Mouse (Mus musculus): Measurements from ENCODE around the gene Cuedc1. TPM values are rescaled to one million over a fixed set of nuclear protein-coding genes. Genes with fewer than 3 reads are reported as not detected.
A peak's percentile ranks its signal among the peaks of the same experiment; 100 is the strongest.
"Not testable (repeated sequence)": the region's sequence is repeated elsewhere in the genome, so short reads cannot be mapped to it uniquely, and the experiment has no call there.

Gene Cuedc1
- polyA plus RNA-seq, 1 experiment: 15.5 TPM

DNA sequence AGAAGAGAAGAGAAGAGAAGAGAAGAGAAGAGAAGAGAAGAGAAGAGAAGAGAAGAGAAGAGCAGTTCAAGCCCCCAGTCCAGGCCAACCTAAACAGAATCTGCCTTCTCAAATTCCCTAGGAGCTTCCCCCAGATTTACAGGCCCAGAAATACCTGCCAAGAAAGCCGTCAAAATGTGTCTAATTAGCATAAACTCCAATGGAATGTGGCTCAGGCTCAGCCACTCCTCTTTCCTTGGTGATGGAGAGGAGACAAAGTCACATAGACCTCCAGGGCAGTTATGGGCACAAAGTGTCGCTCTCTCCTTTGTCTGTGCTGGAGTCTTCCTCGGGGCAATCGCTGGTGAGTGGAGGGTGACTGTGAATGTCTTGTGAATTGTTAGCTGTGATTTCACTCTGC is 100.4 kb downstream of the Cuedc1 start:
- H3K27me3 ChIP-seq (ENCODE audit: control insufficient read depth, insufficient read depth, low read length): no peaks in the 10 kb centered on the region; the same call in 1 of the 2 replicates
- no peak overlapping the region for H3K27ac ChIP-seq (ENCODE audit: control insufficient read depth, insufficient read depth, low read length)
- no peak overlapping the region for H3K4me3 ChIP-seq (ENCODE audit: control insufficient read depth, insufficient read depth, low read length)
- no peak for TF ChIP-seq CTCF (IDR thresholded peaks at IDR 0.05; ENCODE audit: borderline replicate concordance, control insufficient read depth, extremely low read depth, insufficient read depth, low read length, poor library complexity)
- no peak for TF ChIP-seq POLR2A (IDR thresholded peaks at IDR 0.05; ENCODE audit: control insufficient read depth, extremely low read depth, insufficient read depth, low read length, poor library complexity)
- no peaks in the 10 kb centered on the region for H3K36me3 ChIP-seq (ENCODE audit: control insufficient read depth, insufficient read depth, low read length)
- 74% methylated on average over 4 of the region's 4 CpGs for WGBS
- DNase-seq: no peak
- H3K4me1 ChIP-seq (replicated peaks; ENCODE audit: control insufficient read depth, insufficient read depth, low read length): peaks cover 14% of the 10 kb centered on the region

DNA sequence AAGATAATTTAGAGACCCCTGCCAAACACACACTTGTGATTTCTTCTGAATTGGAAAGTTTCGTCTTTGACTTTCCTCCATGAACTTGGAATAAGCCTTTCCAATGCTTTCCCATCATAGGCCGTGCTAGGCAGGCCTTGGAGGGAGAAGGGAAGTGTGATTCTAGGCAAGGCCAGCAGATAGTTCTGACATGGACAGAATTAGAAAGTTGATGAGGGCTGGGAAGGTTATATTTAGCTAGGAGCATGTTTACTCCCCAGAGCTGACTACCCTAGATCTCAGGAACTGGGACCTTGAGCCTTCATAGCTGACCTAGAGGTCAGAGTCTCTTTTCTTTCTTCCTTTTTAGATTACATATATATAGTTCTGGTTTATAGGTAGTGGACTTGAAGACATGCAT is 103.3 kb downstream of the Cuedc1 start:
- WGBS: 92% methylated on average over 2 of the region's 2 CpGs
- no peaks in the 10 kb centered on the region for H3K36me3 ChIP-seq (ENCODE audit: control insufficient read depth, insufficient read depth, low read length)
- no peak for DNase-seq
- H3K27ac ChIP-seq (ENCODE audit: control insufficient read depth, insufficient read depth, low read length): no peak overlapping the region
- TF ChIP-seq CTCF (IDR thresholded peaks at IDR 0.05; ENCODE audit: borderline replicate concordance, control insufficient read depth, extremely low read depth, insufficient read depth, low read length, poor library complexity) (no peak), POLR2A (IDR thresholded peaks at IDR 0.05; ENCODE audit: control insufficient read depth, extremely low read depth, insufficient read depth, low read length, poor library complexity) (no peak)
- H3K4me1 ChIP-seq (replicated peaks; ENCODE audit: control insufficient read depth, insufficient read depth, low read length): peaks cover 8% of the 10 kb centered on the region
- no peaks in the 10 kb centered on the region for H3K27me3 ChIP-seq (ENCODE audit: control insufficient read depth, insufficient read depth, low read length)
- no peak overlapping the region for H3K4me3 ChIP-seq (ENCODE audit: control insufficient read depth, insufficient read depth, low read length)

DNA sequence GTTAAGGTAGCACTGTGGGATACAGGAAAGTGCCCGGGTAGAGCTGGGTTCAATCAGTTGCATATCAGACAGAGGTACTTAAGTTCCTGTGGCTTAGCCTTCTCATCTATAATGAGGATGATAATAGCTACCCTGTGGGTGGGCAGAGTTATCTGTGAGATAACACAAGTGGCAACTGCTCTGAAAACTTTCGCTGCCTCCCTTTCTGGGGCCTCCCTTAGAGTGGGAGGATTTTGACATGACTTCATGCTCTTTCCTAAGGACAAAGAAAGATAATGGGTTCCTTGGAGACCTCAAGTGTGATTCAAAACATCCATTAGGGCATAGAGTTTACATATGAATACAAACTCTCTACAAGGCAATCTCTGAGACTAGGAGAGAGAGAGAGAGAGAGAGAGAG is 104.2 kb downstream of the Cuedc1 start:
- Histone ChIP-seq H3K4me3 (ENCODE audit: control insufficient read depth, insufficient read depth, low read length) (no peak overlapping the region), H3K36me3 (ENCODE audit: control insufficient read depth, insufficient read depth, low read length) (no peaks in the 10 kb centered on the region), H3K27me3 (ENCODE audit: control insufficient read depth, insufficient read depth, low read length) (no peaks in the 10 kb centered on the region), H3K27ac (ENCODE audit: control insufficient read depth, insufficient read depth, low read length) (no peak overlapping the region), H3K4me1 (replicated peaks; ENCODE audit: control insufficient read depth, insufficient read depth, low read length) (peaks cover 8% of the 10 kb centered on the region)
- DNase-seq: no peak
- no peak for TF ChIP-seq CTCF (IDR thresholded peaks at IDR 0.05; ENCODE audit: borderline replicate concordance, control insufficient read depth, extremely low read depth, insufficient read depth, low read length, poor library complexity)
- no peak for TF ChIP-seq POLR2A (IDR thresholded peaks at IDR 0.05; ENCODE audit: control insufficient read depth, extremely low read depth, insufficient read depth, low read length, poor library complexity)
- 84% methylated on average over 2 of the region's 2 CpGs for WGBS

DNA sequence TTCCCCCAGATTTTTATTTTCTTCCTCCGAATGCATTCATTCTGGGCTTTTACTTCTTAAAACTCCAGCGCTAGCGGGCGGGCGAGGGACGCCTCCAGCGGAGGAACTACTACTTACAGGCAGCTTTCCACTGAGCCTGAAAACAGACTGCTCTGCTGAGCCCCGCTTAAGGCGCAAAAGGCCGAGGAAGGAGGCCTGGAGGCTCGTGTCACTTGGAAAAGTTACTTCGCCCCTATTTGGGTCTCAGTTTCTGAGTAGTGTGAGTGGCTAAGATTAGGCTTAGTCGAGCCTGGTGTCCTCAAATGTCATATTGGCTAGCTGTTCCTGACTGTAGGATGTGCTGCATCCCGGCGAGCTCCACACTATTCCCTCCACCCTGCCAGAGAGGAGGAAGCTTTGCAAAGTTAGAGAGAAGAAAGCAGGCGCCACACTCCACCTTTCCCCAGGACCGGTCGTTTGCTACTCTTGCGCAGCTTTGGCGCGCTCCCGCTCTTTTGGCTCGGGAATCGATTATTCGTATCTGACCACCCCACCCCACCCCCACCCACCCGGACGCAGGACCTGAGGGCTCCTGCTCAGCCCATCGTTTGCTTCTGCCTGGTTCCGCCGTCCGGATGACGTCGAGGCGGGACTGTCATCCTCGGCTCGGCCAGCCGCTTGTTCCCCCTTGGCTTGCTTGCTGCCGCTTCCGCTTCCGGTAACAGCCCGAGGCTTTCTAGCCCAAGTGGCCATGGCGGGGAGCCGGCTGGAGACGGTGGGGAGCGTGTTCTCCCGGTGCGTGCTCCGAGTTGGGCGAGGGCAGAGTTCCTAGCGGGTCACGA is 106.1 kb downstream of the Cuedc1 start, which contains the start of gene Mrps23:
Gene Mrps23, plus strand, starts transcription at position 677 of the 821 bp plus-strand sequence.
- Histone ChIP-seq H3K27me3 (ENCODE audit: control insufficient read depth, insufficient read depth, low read length) (no peaks in the 10 kb centered on the region), H3K4me3 (ENCODE audit: control insufficient read depth, insufficient read depth, low read length) (peak within 1 kb of the TSS; percentile 76), H3K4me1 (replicated peaks; ENCODE audit: control insufficient read depth, insufficient read depth, low read length) (peaks cover 8% of the 10 kb centered on the region), H3K36me3 (ENCODE audit: control insufficient read depth, insufficient read depth, low read length) (peaks cover under 1% of the 10 kb centered on the region; the same call in 1 of the 2 replicates), H3K27ac (ENCODE audit: control insufficient read depth, insufficient read depth, low read length) (peak within 1 kb of the TSS; percentile 74)
- WGBS: under 1% methylated on average over 51 of the region's 51 CpGs
- TF ChIP-seq CTCF (IDR thresholded peaks at IDR 0.05; ENCODE audit: borderline replicate concordance, control insufficient read depth, extremely low read depth, insufficient read depth, low read length, poor library complexity) (peak; percentile 52; the same call in 1 of the 2 replicates), POLR2A (IDR thresholded peaks at IDR 0.05; ENCODE audit: control insufficient read depth, extremely low read depth, insufficient read depth, low read length, poor library complexity) (no peak; the same call in 1 of the 2 replicates)
- DNase-seq: peak; percentile 92

GRCm38 (mm10) chr11:88204593-88205368 is 106.9 kb downstream of the Cuedc1 start:
- H3K27me3 ChIP-seq (ENCODE audit: control insufficient read depth, insufficient read depth, low read length): no peaks in the 10 kb centered on the region
- WGBS: 29% methylated on average over 30 of the region's 30 CpGs
- H3K4me1 ChIP-seq (replicated peaks; ENCODE audit: control insufficient read depth, insufficient read depth, low read length): peaks cover 8% of the 10 kb centered on the region
- no peak overlapping the region for H3K27ac ChIP-seq (ENCODE audit: control insufficient read depth, insufficient read depth, low read length)
- no peak for DNase-seq
- peak overlapping the region; percentile 76 for H3K4me3 ChIP-seq (ENCODE audit: control insufficient read depth, insufficient read depth, low read length)
- H3K36me3 ChIP-seq (ENCODE audit: control insufficient read depth, insufficient read depth, low read length): peaks cover 7% of the 10 kb centered on the region
- TF ChIP-seq POLR2A (IDR thresholded peaks at IDR 0.05; ENCODE audit: control insufficient read depth, extremely low read depth, insufficient read depth, low read length, poor library complexity) (no peak), CTCF (IDR thresholded peaks at IDR 0.05; ENCODE audit: borderline replicate concordance, control insufficient read depth, extremely low read depth, insufficient read depth, low read length, poor library complexity) (no peak)

DNA sequence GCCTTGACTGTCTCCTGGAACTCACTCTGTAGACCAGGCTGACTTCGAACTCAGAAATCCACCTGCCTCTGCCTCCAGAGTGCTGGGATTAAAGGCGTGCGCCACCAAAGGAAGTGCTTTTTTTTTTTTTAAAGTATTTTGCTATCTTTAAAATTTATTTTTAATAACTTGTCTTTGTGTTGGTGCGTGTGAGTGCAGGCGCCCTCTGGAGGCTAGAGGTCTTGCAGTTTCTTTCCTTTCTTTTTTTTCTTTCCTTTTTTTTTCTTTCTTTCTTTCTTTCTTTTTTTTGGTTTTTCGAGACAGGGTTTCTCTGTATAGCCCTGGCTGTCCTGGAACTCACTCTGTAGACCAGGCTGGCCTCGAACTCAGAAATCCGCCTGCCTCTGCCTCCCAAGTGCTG is 108.7 kb downstream of the Cuedc1 start:
- not testable (repeated sequence) for H3K27ac ChIP-seq (ENCODE audit: control insufficient read depth, insufficient read depth, low read length); DNase-seq; H3K4me3 ChIP-seq (ENCODE audit: control insufficient read depth, insufficient read depth, low read length); H3K4me1 ChIP-seq (replicated peaks; ENCODE audit: control insufficient read depth, insufficient read depth, low read length); H3K27me3 ChIP-seq (ENCODE audit: control insufficient read depth, insufficient read depth, low read length)
- peaks cover 24% of the 10 kb centered on the region for H3K36me3 ChIP-seq (ENCODE audit: control insufficient read depth, insufficient read depth, low read length)
- WGBS: 70% methylated on average over 8 of the region's 8 CpGs

All from thymus, adult 2 months (tissue).